Mouse (Mus musculus): ENCODE data around the gene Rpgrip1. TPM values are rescaled to one million over a fixed set of nuclear protein-coding genes. Genes with fewer than 3 reads are reported as not detected.

Gene Rpgrip1
- 0.44 and 10.3 TPM in 2 replicates for polyA plus RNA-seq (2012; rRNA removed; ENCODE audit: low replicate concordance)

GRCm38 (mm10) chr14:52110346-52110745 is at the start of gene Rpgrip1:
TSS of gene Rpgrip1 (plus strand) at chr14:52110704.

GRCm38 (mm10) chr14:52103856-52104676 is 6.4 kb upstream of the Rpgrip1 start, which contains the start of gene Hnrnpc:
TSS of gene Hnrnpc (minus strand) at chr14:52104028.

GRCm38 (mm10) chr14:52197156-52197878 is 86.8 kb downstream of the Rpgrip1 start, which contains the start of gene Supt16:
TSS of gene Supt16 (minus strand) at chr14:52197416.

Other genes with a start within 250 kb of the Rpgrip1 start
- gene Mettl17, start 225.9 kb upstream of the Rpgrip1 start, polyA plus RNA-seq (2012; rRNA removed; ENCODE audit: low replicate concordance) = 27.0 and 44.2 TPM in 2 replicates
- 0.19 and 0.39 TPM in 2 replicates for gene Slc39a2, start 217.8 kb upstream of the Rpgrip1 start, polyA plus RNA-seq (2012; rRNA removed; ENCODE audit: low replicate concordance)
- gene Ndrg2, start 196.5 kb upstream of the Rpgrip1 start, polyA plus RNA-seq (2012; rRNA removed; ENCODE audit: low replicate concordance) = 50.1 and 71.8 TPM in 2 replicates
- gene Tppp2, start 192.3 kb upstream of the Rpgrip1 start, polyA plus RNA-seq (2012; rRNA removed; ENCODE audit: low replicate concordance) = not detected in 2 replicates
- gene Rnase13, start 187.9 kb upstream of the Rpgrip1 start, polyA plus RNA-seq (2012; rRNA removed; ENCODE audit: low replicate concordance) = not detected in 2 replicates
- gene Arhgef40, start 126.0 kb upstream of the Rpgrip1 start, polyA plus RNA-seq (2012; rRNA removed; ENCODE audit: low replicate concordance) = 22.0 and 27.8 TPM in 2 replicates
- 93.4 and 133 TPM in 2 replicates for gene Tmem253, start 95.0 kb upstream of the Rpgrip1 start, polyA plus RNA-seq (2012; rRNA removed; ENCODE audit: low replicate concordance)
- 69.3 and 77.5 TPM in 2 replicates for gene Zfp219, start 90.0 kb upstream of the Rpgrip1 start, polyA plus RNA-seq (2012; rRNA removed; ENCODE audit: low replicate concordance)
- gene Olfr221, start 68.2 kb upstream of the Rpgrip1 start, polyA plus RNA-seq (2012; rRNA removed; ENCODE audit: low replicate concordance) = not detected in 2 replicates
- 17.5 and 30.5 TPM in 2 replicates for gene Hnrnpc, start 6.7 kb upstream of the Rpgrip1 start, polyA plus RNA-seq (2012; rRNA removed; ENCODE audit: low replicate concordance)
- 3.4 and 4.0 TPM in 2 replicates for gene Supt16, start 86.7 kb downstream of the Rpgrip1 start, polyA plus RNA-seq (2012; rRNA removed; ENCODE audit: low replicate concordance)
- gene Chd8, start 147.1 kb downstream of the Rpgrip1 start, polyA plus RNA-seq (2012; rRNA removed; ENCODE audit: low replicate concordance) = 12.6 and 13.0 TPM in 2 replicates
- gene Tox4, start 168.4 kb downstream of the Rpgrip1 start, polyA plus RNA-seq (2012; rRNA removed; ENCODE audit: low replicate concordance) = 20.9 and 21.4 TPM in 2 replicates
- 1.4 TPM in 2 replicates for gene Rab2b, start 168.8 kb downstream of the Rpgrip1 start, polyA plus RNA-seq (2012; rRNA removed; ENCODE audit: low replicate concordance)
- gene Mettl3, start 194.4 kb downstream of the Rpgrip1 start, polyA plus RNA-seq (2012; rRNA removed; ENCODE audit: low replicate concordance) = 7.4 and 11.1 TPM in 2 replicates
- 1.2 TPM in 2 replicates for gene Sall2, start 218.1 kb downstream of the Rpgrip1 start, polyA plus RNA-seq (2012; rRNA removed; ENCODE audit: low replicate concordance)
- not detected in 2 replicates for gene Olfr1513, start 245.7 kb downstream of the Rpgrip1 start, polyA plus RNA-seq (2012; rRNA removed; ENCODE audit: low replicate concordance)